Mouse (Mus musculus): ENCODE results near the gene Ttc8. TPM values are rescaled to one million over a fixed set of nuclear protein-coding genes. Genes with fewer than 3 reads are reported as not detected.

The Ttc8 gene
- polyA plus RNA-seq, 1 experiment = 17.6 TPM

GRCm38 (mm10) chr12:98994366-98994765, 74.0 kb downstream of the Ttc8 start:
- Histone ChIP-seq H3K4me3 (ENCODE audit: control insufficient read depth, low read depth, low read length) (no peak overlapping the region), H3K36me3 (ENCODE audit: control insufficient read depth, insufficient read depth, low read length) (no peaks in the 10 kb centered on the region), H3K4me1 (ENCODE audit: control insufficient read depth, insufficient read depth, low read length) (no peaks in the 10 kb centered on the region), H3K27ac (ENCODE audit: control insufficient read depth, insufficient read depth, low read depth, low read length) (no peak overlapping the region), H3K27me3 (ENCODE audit: control insufficient read depth, insufficient read depth, low read length) (no peaks in the 10 kb centered on the region)
- TF ChIP-seq CTCF (IDR thresholded peaks at IDR 0.05; ENCODE audit: control insufficient read depth, insufficient read depth, insufficient replicate concordance, low read depth, low read length) (no peak), POLR2A (IDR thresholded peaks at IDR 0.05; ENCODE audit: control insufficient read depth, low read depth, low read length) (no peak)

DNA sequence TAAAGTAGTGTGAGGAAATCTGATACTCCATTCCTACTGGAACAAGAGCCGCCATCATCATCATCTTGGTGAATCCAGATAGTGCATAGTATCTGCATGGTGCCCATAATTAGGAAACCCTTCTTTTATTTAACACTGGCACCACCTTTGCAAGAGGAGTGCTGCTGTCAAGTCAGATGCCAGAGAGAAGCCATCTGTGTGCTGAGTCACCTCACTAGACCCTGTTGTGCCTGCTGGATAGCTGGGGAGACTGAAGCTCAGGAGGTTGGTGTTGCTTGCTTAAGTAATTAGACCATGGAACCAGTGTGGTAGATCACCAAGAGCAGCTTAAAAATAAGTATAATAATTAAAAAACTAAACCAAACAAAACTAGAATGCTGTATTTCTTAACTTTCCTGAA, 75.5 kb downstream of the Ttc8 start:
- no peaks in the 10 kb centered on the region for H3K4me1 ChIP-seq (ENCODE audit: control insufficient read depth, insufficient read depth, low read length)
- H3K27ac ChIP-seq (ENCODE audit: control insufficient read depth, insufficient read depth, low read depth, low read length) = no peak overlapping the region
- no peak overlapping the region for H3K4me3 ChIP-seq (ENCODE audit: control insufficient read depth, low read depth, low read length)
- H3K27me3 ChIP-seq (ENCODE audit: control insufficient read depth, insufficient read depth, low read length) = no peaks in the 10 kb centered on the region
- no peaks in the 10 kb centered on the region for H3K36me3 ChIP-seq (ENCODE audit: control insufficient read depth, insufficient read depth, low read length)
- TF ChIP-seq POLR2A (IDR thresholded peaks at IDR 0.05; ENCODE audit: control insufficient read depth, low read depth, low read length) (no peak), CTCF (IDR thresholded peaks at IDR 0.05; ENCODE audit: control insufficient read depth, insufficient read depth, insufficient replicate concordance, low read depth, low read length) (no peak)

DNA sequence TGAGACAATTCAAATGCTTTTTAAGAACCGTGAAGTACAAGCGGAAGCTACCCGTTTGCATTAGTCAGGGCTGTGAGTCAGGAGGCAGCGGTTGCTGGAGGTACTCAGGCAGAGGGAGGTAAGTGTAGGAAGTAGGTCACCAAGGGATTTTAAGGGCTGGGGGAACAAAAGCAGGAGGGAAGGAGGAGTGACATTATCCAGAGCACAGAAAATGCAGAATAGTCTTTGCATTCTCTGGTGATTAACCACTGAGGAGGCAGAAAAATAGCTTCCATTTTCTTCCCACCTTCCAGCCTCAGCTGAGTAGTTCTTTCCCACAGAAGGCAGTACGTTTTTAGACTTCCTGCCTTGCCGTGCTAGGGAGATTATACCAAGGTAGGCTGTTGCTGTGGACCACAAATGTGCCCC, 76.2 kb downstream of the Ttc8 start:
- H3K36me3 ChIP-seq (ENCODE audit: control insufficient read depth, insufficient read depth, low read length) = no peaks in the 10 kb centered on the region
- no peaks in the 10 kb centered on the region for H3K27me3 ChIP-seq (ENCODE audit: control insufficient read depth, insufficient read depth, low read length)
- H3K4me3 ChIP-seq (ENCODE audit: control insufficient read depth, low read depth, low read length) = no peak overlapping the region
- no peak overlapping the region for H3K27ac ChIP-seq (ENCODE audit: control insufficient read depth, insufficient read depth, low read depth, low read length)
- no peak for TF ChIP-seq POLR2A (IDR thresholded peaks at IDR 0.05; ENCODE audit: control insufficient read depth, low read depth, low read length)
- TF ChIP-seq CTCF (IDR thresholded peaks at IDR 0.05; ENCODE audit: control insufficient read depth, insufficient read depth, insufficient replicate concordance, low read depth, low read length) = no peak
- H3K4me1 ChIP-seq (ENCODE audit: control insufficient read depth, insufficient read depth, low read length) = no peaks in the 10 kb centered on the region

DNA sequence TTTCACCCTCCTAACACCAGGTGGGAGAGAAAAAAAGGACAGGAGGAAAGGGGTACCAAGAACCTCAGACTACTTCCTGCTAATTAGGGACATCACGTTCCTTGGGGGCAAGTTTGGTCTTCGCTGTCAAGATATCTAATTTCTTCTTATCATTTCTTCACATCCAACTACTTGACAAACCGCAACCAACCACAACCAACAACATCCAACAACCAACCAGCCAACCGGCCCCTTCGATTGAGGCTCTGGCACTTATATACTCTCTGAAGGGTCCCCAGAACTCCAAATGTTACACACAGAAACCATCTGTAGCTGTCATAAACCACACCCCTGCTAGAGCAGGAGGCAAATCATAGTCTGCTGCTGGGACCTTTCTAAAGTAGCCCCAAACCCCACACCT, 76.7 kb downstream of the Ttc8 start:
- H3K36me3 ChIP-seq (ENCODE audit: control insufficient read depth, insufficient read depth, low read length) = no peaks in the 10 kb centered on the region
- H3K27me3 ChIP-seq (ENCODE audit: control insufficient read depth, insufficient read depth, low read length) = no peaks in the 10 kb centered on the region
- H3K4me1 ChIP-seq (ENCODE audit: control insufficient read depth, insufficient read depth, low read length) = no peaks in the 10 kb centered on the region
- no peak overlapping the region for H3K4me3 ChIP-seq (ENCODE audit: control insufficient read depth, low read depth, low read length)
- H3K27ac ChIP-seq (ENCODE audit: control insufficient read depth, insufficient read depth, low read depth, low read length) = no peak overlapping the region
- TF ChIP-seq POLR2A (IDR thresholded peaks at IDR 0.05; ENCODE audit: control insufficient read depth, low read depth, low read length) (no peak), CTCF (IDR thresholded peaks at IDR 0.05; ENCODE audit: control insufficient read depth, insufficient read depth, insufficient replicate concordance, low read depth, low read length) (no peak)

DNA sequence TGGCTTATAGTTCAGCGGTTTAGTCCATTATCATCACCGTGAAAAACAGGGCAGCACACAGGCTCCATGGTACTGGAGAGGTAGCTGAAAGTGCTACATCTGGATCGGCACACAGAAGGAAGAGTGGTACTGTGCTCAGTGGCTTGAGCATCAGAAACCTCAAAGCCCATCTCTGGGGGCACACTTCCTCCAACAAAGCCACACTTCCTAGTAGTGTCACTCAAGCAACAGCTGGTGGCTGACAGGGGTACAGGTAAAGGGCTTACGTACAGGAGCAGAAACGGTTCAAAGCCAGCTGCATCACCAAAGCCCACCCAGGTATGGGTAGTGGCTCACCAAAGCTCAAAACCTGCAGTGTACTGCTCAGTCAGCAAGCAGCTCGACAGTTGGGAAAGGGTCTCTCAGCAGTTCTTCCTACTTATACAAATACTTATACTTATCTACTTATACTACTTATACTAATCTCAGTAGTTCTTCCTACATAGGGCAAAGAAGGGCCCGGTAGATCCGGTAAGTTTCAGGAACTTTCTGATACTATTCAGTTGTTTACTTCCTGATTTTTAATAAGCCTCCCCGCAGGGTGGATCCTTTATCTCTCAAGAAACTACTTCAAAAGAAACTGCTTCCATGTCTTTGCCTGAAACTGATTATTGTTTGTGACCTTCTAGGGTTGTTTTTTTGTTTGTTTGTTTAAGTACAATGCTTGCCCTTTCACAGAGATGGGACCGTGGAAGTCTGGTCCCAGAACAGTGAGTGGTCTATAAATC, 78.5 kb downstream of the Ttc8 start:
- no peaks in the 10 kb centered on the region for H3K27me3 ChIP-seq (ENCODE audit: control insufficient read depth, insufficient read depth, low read length)
- no peak overlapping the region for H3K4me3 ChIP-seq (ENCODE audit: control insufficient read depth, low read depth, low read length)
- no peak overlapping the region for H3K27ac ChIP-seq (ENCODE audit: control insufficient read depth, insufficient read depth, low read depth, low read length)
- TF ChIP-seq CTCF (IDR thresholded peaks at IDR 0.05; ENCODE audit: control insufficient read depth, insufficient read depth, insufficient replicate concordance, low read depth, low read length) = no peak
- no peak for TF ChIP-seq POLR2A (IDR thresholded peaks at IDR 0.05; ENCODE audit: control insufficient read depth, low read depth, low read length)
- no peaks in the 10 kb centered on the region for H3K4me1 ChIP-seq (ENCODE audit: control insufficient read depth, insufficient read depth, low read length)
- no peaks in the 10 kb centered on the region for H3K36me3 ChIP-seq (ENCODE audit: control insufficient read depth, insufficient read depth, low read length)

GRCm38 (mm10) chr12:99000310-99000709, 79.9 kb downstream of the Ttc8 start:
- H3K36me3 ChIP-seq (ENCODE audit: control insufficient read depth, insufficient read depth, low read length) = no peaks in the 10 kb centered on the region

DNA sequence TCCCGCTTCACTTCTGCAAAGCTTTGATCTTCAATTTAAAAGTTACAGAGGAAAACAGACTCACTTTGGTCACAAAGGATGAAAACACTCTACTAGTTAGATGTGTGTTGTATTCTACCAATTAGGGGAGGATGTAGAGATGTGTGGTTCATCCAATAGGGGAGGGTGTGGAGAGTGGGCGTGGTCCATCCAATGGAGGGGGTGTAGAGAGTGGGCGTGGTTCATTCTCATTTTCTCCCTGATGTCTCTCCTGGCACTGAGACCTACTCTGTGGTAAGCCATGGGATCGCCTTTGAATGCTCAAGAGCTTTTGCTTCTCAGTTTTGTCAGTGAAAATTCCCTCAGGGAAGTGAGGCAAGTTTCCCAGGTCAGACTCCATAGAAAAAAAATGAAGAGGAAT, 82.7 kb downstream of the Ttc8 start:
- no peaks in the 10 kb centered on the region for H3K4me1 ChIP-seq (ENCODE audit: control insufficient read depth, insufficient read depth, low read length)
- H3K36me3 ChIP-seq (ENCODE audit: control insufficient read depth, insufficient read depth, low read length) = no peaks in the 10 kb centered on the region
- TF ChIP-seq CTCF (IDR thresholded peaks at IDR 0.05; ENCODE audit: control insufficient read depth, insufficient read depth, insufficient replicate concordance, low read depth, low read length) = no peak
- TF ChIP-seq POLR2A (IDR thresholded peaks at IDR 0.05; ENCODE audit: control insufficient read depth, low read depth, low read length) = no peak
- no peaks in the 10 kb centered on the region for H3K27me3 ChIP-seq (ENCODE audit: control insufficient read depth, insufficient read depth, low read length)
- H3K4me3 ChIP-seq (ENCODE audit: control insufficient read depth, low read depth, low read length) = no peak overlapping the region
- no peak overlapping the region for H3K27ac ChIP-seq (ENCODE audit: control insufficient read depth, insufficient read depth, low read depth, low read length)

More at GRCm38 (mm10) chr12:99000310-99000709, 79.9 kb downstream of the Ttc8 start:
- Histone ChIP-seq H3K27ac (ENCODE audit: control insufficient read depth, insufficient read depth, low read depth, low read length) (no peak overlapping the region), H3K4me3 (ENCODE audit: control insufficient read depth, low read depth, low read length) (no peak overlapping the region), H3K4me1 (ENCODE audit: control insufficient read depth, insufficient read depth, low read length) (no peaks in the 10 kb centered on the region), H3K27me3 (ENCODE audit: control insufficient read depth, insufficient read depth, low read length) (no peaks in the 10 kb centered on the region)
- TF ChIP-seq POLR2A (IDR thresholded peaks at IDR 0.05; ENCODE audit: control insufficient read depth, low read depth, low read length) (no peak), CTCF (IDR thresholded peaks at IDR 0.05; ENCODE audit: control insufficient read depth, insufficient read depth, insufficient replicate concordance, low read depth, low read length) (no peak)

Measured in testis, adult 2 months (tissue).